Mouse (Mus musculus): ENCODE results near the gene Plekha6. TPM values are rescaled to one million over a fixed set of nuclear protein-coding genes. Genes with fewer than 3 reads are reported as not detected.

Gene Plekha6
- total RNA-seq, 4 experiments from 2014 or later, result 6.6 to 15.1 (median 11.8) TPM

DNA sequence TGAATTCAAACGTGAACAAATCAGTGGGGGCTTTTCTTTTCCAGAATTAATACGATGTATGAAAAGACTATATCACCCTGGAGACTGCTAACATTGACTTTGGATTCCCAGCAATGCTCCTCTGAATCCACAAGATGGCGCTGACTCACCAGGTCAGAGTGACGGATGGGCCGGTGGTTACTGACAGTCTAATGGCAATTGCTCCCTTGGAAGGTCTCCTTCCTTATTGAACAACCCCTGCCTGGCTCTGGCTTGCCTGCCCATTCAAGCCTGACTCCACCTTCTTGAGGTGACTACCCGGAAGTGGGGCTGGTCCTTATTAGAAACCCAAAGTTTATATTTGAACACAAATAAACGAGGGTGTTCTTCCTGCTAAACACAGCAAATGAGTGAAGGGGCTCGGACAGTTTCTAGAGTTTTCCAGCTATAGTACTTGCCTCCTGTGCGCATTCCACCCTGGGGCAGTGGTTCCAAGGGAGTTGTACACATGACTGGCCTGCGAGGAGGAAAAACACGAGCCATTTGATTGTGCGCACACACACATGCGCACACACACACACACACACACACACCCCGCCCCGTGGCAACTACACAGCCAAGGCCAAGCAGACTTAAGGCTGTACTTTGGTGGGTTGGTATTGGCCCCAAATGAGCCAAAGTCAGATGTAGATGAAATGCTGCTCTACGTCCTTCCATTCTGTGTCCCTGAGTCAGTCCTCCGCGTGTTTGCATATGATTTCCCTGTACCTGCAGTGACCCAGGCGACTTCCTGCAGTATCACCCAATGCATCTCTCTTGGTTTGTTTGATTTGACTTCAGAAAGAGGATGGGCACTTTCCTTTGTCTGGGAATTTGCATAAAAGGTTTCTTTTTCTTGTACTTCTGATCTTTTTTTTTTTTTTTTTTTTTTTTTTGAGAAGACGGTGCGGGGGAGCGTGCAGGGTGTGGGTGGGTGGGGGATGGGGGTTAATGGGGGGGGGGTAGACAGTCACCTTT lies 17.7 kb upstream of the Plekha6 start:
- DNase-seq (ENCODE audit: low spot score in 2 of 2), result no peak

DNA sequence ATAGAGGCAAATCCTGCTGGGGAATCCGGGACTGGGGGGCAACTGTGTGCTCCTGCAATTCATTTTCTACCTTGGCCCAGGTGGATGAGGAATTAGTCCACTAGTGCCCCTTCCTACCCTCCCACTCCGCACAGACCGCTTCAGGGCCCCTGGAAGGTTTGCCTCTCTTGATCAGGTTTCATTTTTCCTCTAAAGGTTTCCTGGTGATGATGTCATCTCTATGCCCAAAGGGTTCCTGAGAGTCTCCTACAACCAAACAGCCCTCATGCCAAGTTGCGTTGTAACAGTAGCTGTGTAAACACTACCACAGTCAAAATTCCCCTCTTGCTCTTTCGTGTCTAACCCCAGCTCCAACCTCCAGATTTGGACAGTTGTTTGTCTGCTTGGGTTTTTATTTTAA lies 16.7 kb upstream of the Plekha6 start:
- no peak for DNase-seq (ENCODE audit: low spot score in 2 of 2)

- no peak for DNase-seq (ENCODE audit: low spot score in 2 of 2)
Observed at GRCm38 (mm10) chr1:133148122-133148521, 15.9 kb upstream of the Plekha6 start.

- no peak for DNase-seq (ENCODE audit: low spot score in 2 of 2)
Observed at GRCm38 (mm10) chr1:133150556-133150955, 13.5 kb upstream of the Plekha6 start.

DNA sequence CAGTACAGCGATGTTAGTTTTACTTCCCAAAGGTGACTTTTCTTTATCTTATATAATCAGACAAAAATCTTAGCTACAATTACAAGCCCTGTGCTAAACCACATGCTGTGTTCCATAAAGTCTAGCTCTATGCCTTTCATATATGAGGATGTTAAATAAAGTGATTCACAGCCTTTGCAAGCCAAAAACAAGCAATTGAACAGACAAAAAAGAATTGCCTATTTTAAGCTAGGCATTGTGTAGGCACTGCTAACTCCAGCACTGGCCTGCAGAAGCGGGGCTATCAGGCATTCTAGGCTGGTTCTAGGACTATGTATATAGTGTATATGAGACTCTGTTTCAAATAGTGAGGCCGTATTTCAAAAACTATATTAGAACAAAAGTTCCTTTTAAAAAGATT lies 11.8 kb upstream of the Plekha6 start:
- no peak for DNase-seq (ENCODE audit: low spot score in 2 of 2)

- no peak for DNase-seq (ENCODE audit: low spot score in 2 of 2)
Observed at GRCm38 (mm10) chr1:133155270-133155669, 8.7 kb upstream of the Plekha6 start.

- no peak for DNase-seq (ENCODE audit: low spot score in 2 of 2)
Observed at GRCm38 (mm10) chr1:133159128-133159564, 4.9 kb upstream of the Plekha6 start.

DNA sequence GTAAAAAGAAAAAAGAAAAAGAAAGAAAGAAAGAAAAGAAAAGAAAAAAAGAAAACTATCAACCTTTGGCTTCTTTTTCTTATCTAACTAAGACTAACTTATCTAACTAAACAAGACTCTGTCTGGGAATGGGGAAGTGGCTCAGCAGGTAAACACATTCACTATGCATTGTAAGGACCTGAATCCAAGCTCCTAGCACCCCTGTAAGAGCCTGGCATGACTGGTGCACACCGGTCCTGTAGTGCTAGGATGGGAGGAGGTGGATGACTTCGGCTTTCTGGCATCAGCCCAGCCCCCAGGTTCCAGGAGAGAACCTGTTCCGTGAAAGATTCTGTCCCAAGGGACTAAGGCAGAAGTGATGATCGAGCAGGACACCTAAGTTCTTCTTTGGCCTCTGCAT lies 2.5 kb upstream of the Plekha6 start:
- DNase-seq (ENCODE audit: low spot score in 2 of 2), result no peak

- DNase-seq (ENCODE audit: low spot score in 2 of 2), result no peak
Observed at GRCm38 (mm10) chr1:133162046-133162445, 2.0 kb upstream of the Plekha6 start.

- no peak for DNase-seq (ENCODE audit: low spot score in 2 of 2)
Observed at GRCm38 (mm10) chr1:133162981-133163380, 1.0 kb upstream of the Plekha6 start.

GRCm38 (mm10) chr1:133164591-133165011 lies 591 bp downstream of the Plekha6 start:
- no peak for DNase-seq (ENCODE audit: low spot score in 2 of 2)

- DNase-seq (ENCODE audit: low spot score in 2 of 2), result no peak
Observed at GRCm38 (mm10) chr1:133165111-133165510, 1.1 kb downstream of the Plekha6 start.

DNA sequence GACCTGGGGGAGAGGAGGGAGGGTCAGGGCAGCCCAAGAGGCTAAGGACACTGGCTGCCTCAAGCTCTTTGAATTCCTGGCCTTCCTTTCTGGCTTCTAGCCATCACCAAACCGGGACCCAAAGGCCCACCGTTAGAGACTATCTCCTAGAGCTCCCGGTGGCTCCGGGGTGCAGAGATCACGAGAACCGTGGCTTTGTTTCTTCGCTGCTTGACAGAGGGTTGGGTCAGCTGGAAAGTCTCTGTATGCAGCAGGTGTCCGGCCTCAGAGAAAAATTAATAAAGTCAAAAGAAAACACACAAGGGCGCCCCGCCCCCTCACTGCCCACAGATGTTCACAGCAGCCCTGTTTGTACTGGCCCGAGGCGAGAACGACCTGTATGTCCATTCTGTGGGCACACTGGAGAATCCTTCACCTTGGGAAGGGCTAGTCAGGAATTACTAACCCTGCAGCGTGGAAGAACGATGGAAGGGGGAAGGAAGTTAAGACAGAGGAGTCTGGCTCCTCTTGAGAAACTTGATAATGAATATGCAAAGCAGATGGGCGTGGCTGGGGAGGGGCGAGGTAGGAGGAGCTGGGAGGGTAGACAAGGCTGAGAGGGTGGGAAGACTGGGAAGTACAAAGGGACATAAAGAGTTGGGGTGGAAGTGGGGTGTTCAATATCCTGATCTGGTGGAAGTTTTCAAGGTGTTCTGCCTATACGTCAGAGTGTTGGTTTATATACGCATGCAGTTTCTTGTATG lies 4.5 kb downstream of the Plekha6 start:
- no peak for DNase-seq (ENCODE audit: low spot score in 2 of 2)

- no peak for DNase-seq (ENCODE audit: low spot score in 2 of 2)
Observed at GRCm38 (mm10) chr1:133170196-133170595, 6.2 kb downstream of the Plekha6 start.

DNA sequence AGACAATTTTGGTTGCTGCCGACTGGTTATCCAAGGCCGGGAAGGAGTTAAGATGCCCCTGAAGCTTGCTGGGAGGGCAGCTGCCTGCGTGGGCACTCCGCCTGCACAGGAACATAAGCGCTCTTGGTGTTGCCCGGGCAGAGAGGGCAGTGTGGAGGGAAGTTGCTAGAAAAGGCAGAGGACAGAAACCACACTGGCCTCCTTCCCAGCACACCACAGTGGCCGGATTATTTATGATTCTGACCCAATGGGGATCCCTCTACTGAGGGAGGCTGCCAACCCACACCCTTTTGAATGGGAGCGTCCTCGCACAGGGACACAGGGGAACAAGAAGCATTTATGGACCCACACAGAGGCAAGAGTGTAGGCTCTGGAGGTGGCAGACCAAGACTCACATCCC lies 7.3 kb downstream of the Plekha6 start:
- DNase-seq (ENCODE audit: low spot score in 2 of 2), result no peak

DNA sequence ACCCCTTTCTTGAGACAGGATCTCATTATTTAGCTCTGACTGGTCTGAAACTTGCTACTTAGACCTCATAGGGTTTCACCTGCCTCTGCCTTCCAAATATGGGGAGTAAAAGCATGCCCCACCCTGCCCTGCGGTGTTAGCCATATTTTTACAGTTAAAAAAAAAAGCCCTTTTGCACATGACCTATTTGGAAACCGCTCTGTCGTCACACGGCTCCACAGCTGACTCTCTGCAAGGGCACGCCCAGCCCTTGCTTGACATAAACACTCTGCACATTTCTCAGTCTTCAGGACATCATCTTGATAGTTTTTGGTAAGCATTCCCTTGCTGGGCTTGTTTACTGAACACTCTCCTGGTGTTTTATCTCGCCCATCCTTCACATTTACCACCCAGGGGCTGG lies 11.1 kb downstream of the Plekha6 start:
- DNase-seq (ENCODE audit: low spot score in 2 of 2), result no peak

GRCm38 (mm10) chr1:133177480-133178172 lies 13.6 kb downstream of the Plekha6 start:
- no peak for DNase-seq (ENCODE audit: low spot score in 2 of 2)

GRCm38 (mm10) chr1:133178732-133179440 lies 14.9 kb downstream of the Plekha6 start:
- DNase-seq (ENCODE audit: low spot score in 2 of 2), result no peak

DNA sequence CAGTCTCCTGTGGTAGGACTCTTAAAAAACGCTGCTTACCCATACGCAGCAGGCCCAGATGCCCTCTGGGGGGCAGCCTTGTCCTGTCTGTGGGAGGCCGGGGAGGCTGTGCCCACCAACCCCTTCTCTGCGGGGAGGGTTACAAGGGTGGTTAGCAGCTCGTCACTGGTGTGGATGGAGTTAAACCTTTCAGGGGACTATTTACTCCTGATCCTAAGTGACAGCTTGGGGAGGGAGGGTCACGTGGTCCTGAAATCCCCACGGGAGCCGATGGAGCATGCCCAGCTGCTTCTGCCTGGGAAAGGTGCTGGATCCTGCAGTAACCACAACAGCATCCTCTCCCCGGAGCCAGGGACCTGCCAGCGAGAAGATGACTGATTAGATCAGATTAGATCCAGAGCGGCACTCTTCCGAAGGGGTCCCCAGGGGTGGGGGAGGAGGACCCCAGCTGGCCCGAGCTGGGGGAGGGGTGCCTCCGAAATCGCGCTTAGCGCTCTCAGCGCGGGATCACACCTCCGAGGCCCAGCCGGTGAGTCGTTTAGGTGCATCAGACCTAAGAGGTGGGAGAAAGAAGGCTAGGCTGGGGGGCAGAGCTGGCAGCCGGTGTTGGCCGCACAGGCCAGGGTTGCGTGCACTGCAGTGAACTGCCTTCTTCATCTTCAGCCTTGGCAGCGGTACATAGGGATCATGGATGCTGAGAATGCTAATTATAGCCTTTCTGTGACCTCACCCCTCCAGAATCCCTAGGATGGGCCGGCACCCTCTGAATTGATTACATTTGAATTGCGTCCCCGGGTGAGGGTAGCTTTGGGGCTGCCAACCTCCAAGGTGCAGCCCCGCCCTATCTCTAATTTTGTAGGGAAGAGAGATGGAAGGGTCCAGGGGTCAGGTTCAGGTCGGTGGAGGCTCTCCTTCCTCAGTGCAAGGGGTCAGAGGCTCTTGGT lies 17.3 kb downstream of the Plekha6 start:
- DNase-seq (ENCODE audit: low spot score in 2 of 2), result peak; percentile 53 to 69

Data from gastrocnemius, adult 8-10 months (tissue).